Mouse (Mus musculus) heart, adult 2 months (tissue): Measurements from ENCODE around the gene Ppl.

Source experiments
- CTCF ChIP-seq: fragments of 200-600 bp; IDR thresholded peaks from 2 replicates; pipeline ENCODE4 v1.8.1; 2022; ENCODE audit warnings: antibody characterized with exemption, mild to moderate bottlenecking, moderate library complexity
- POLR2A ChIP-seq: fragments of 200-500 bp; IDR thresholded peaks from 2 replicates; pipeline ENCODE4 v1.6.1; 2011; ENCODE audit warnings: mild to moderate bottlenecking, low read depth, low read length, control low read depth; ENCODE audit not compliant: insufficient read depth

- 0 out of 2 replicates have a peak, but pooled peaks have one; percentile 29 for TF ChIP-seq POLR2A
- TF ChIP-seq CTCF, result no peak
Measured at GRCm38 (mm10) chr16:5036649-5037234, 95.5 kb downstream of the Ppl start.
